Mouse (Mus musculus) kidney, postnatal 0 days (tissue): ENCODE data around the gene Sdk2. TPM values are rescaled to one million over a fixed set of nuclear protein-coding genes. Genes with fewer than 3 reads are reported as not detected.

Experiments used
- ATAC-seq: fragments of 200-750 bp; cut with Nextera tagmentation; replicated peaks from 2 replicates; pipeline ENCODE4 v1.8.0; 2017; ENCODE audit warnings: low read depth, moderate number of reproducible peaks, moderate TSS enrichment, moderate library complexity; ENCODE audit not compliant: low FRiP score
- DNase-seq: peaks from one replicate; pipeline ENCODE4 v3.0.0-alpha.2; 2016; ENCODE audit warnings: low spot score
- H3K27ac ChIP-seq: fragments of 300-500 bp; sonication (generic); 2 replicates; pipeline ENCODE4 v1.5.1; 2014; ENCODE audit warnings: mild to moderate bottlenecking
- H3K27me3 ChIP-seq: fragments of 300-500 bp; sonication (generic); 2 replicates; pipeline ENCODE4 v1.6.1; 2014; ENCODE audit warnings: low read length, mixed read lengths; ENCODE audit not compliant: insufficient read depth
- H3K36me3 ChIP-seq: fragments of 300-500 bp; sonication (generic); 2 replicates; pipeline ENCODE4 v1.6.1; 2014; ENCODE audit warnings: low read length, mixed read lengths; ENCODE audit not compliant: insufficient read depth
- H3K4me1 ChIP-seq: fragments of 300-500 bp; sonication (generic); replicated peaks from 2 replicates; pipeline ENCODE4 v1.6.1; 2014; ENCODE audit warnings: antibody characterized with exemption, low read length, mixed read lengths; ENCODE audit not compliant: insufficient read depth
- H3K4me2 ChIP-seq: fragments of 300-500 bp; sonication (generic); 2 replicates; pipeline ENCODE4 v1.6.1; 2014; ENCODE audit warnings: mild to moderate bottlenecking, low read length, moderate library complexity, mixed read lengths
- H3K4me3 ChIP-seq: fragments of 300-500 bp; sonication (generic); replicated peaks from 2 replicates; pipeline ENCODE4 v1.5.1; 2014; ENCODE audit warnings: low read depth, low read length
- H3K9ac ChIP-seq: fragments of 300-500 bp; sonication (generic); 2 replicates; pipeline ENCODE4 v1.6.1; 2014; ENCODE audit warnings: low read depth, low read length
- H3K9me3 ChIP-seq: fragments of 300-500 bp; sonication (generic); replicated peaks from 2 replicates; pipeline ENCODE4 v1.6.1; 2016; ENCODE audit warnings: low read length, inconsistent platforms, mixed read lengths
- CTCF ChIP-seq: IDR thresholded peaks from 2 replicates; pipeline ENCODE4 v1.5.1; 2016; ENCODE audit warnings: antibody characterized with exemption, low read depth, mild to moderate bottlenecking, moderate library complexity
- WGBS: fragments of 180-500 bp; shearing (Covaris S2); extraction: QIAGEN DNeasy Blood & Tissue Kit; methylation state at CpG from one replicate; pipeline ENCODE4 v1.1.7; 2014; 5-methylcytosine and 5-hydroxymethylcytosine counted together
- polyA plus RNA-seq: library from polyadenylated mRNA; unstranded; fragments of >200 nt; fragmentation: Nextera tagmentation; extraction: Ambion mirVana; gene quantifications from 2 replicates; pipeline ENCODE4 v1.2.1, GENCODE M21; 2015

Sdk2 gene
- polyA plus RNA-seq, 1 experiment from 2014 or later: 2.2 TPM

DNA sequence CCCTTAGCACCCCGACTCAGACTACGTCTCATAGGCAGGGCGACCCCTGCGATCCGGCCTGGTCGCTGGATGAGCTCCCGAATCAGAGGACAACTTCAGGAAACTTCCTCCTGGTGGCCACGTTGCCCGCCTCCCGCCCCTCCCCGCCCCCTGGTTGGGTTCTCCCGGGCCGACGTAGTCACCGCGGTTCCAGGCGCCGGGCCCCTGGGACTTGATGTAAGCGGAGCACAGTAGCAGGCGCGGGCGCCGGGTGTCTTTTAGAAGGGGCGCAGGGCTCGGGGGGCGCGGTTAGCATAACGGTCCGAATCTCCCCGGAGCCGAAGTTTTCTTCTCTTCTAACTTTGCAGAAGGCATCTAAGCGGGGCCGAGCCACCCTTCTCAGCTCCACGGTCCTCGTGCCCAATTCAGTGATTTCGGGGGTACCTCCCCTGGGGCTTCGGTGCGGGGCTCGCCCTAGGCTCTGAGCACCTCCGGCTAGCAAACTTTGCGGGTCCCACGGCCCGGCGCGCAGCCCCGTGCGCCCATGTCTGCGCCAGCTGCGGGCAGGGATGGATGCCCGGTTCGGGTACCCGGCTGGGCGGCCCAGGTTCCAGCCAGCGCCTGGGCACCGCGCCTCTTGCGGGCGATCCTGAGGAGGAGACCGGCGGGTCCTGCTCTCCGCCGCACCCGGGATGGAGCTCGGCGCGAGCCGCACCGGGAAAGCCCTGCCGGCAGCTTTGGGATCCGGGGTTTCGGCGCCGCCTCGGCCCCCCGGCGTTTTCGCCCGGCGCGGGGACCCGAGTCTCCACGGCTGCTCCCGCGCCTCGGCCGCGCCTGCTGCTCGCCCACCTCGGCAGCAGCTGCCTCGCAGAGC, 522 bp downstream of the Sdk2 start:
- H3K9ac ChIP-seq: peak overlapping the region; percentile 63
- DNase-seq (peak; percentile 49), ATAC-seq (no peak; the same call in 1 of the 2 replicates)
- peak overlapping the region; percentile 98 for H3K4me2 ChIP-seq
- peak overlapping the region; percentile 57 for H3K4me3 ChIP-seq
- TF ChIP-seq CTCF: no peak
- H3K36me3 ChIP-seq: no peaks in the 10 kb centered on the region
- no peaks in the 10 kb centered on the region for H3K9me3 ChIP-seq
- peaks cover 16% of the 10 kb centered on the region; the same call in 1 of the 2 replicates for H3K4me1 ChIP-seq
- H3K27ac ChIP-seq: peak overlapping the region; percentile 58
- H3K27me3 ChIP-seq: peaks cover 17% of the 10 kb centered on the region; the same call in 1 of the 2 replicates
- WGBS: under 1% methylated on average over 89 of the region's 90 CpGs

DNA sequence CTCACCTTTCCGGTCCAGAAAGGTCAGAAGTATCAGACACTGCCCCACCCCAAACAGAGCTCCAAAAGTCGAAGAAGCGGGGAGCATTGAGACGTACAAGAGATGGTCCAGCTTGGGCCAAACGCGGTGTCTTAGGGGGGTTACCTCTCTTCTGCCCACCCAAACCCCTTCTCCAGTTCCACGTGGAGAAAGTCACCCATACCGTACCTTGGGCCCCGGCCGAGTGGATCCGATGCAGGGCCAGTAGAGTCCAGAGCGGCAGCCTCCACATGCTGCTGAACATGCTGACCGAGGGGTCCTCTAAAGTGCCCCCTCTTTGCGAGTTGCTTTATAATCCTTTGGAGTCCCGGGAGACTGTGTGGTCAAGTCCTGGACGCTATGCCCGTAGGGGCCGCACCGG, 1.2 kb downstream of the Sdk2 start:
- H3K27me3 ChIP-seq: peaks cover 17% of the 10 kb centered on the region; the same call in 1 of the 2 replicates
- H3K36me3 ChIP-seq: no peaks in the 10 kb centered on the region
- DNase-seq (no peak), ATAC-seq (no peak)
- no peaks in the 10 kb centered on the region for H3K9me3 ChIP-seq
- 1% methylated on average over 19 of the region's 19 CpGs for WGBS
- no peak overlapping the region for H3K27ac ChIP-seq
- peaks cover 16% of the 10 kb centered on the region; the same call in 1 of the 2 replicates for H3K4me1 ChIP-seq
- peak overlapping the region; percentile 57 for H3K4me3 ChIP-seq
- peak overlapping the region; percentile 63 for H3K9ac ChIP-seq
- TF ChIP-seq CTCF: no peak
- peak overlapping the region; percentile 98 for H3K4me2 ChIP-seq

DNA sequence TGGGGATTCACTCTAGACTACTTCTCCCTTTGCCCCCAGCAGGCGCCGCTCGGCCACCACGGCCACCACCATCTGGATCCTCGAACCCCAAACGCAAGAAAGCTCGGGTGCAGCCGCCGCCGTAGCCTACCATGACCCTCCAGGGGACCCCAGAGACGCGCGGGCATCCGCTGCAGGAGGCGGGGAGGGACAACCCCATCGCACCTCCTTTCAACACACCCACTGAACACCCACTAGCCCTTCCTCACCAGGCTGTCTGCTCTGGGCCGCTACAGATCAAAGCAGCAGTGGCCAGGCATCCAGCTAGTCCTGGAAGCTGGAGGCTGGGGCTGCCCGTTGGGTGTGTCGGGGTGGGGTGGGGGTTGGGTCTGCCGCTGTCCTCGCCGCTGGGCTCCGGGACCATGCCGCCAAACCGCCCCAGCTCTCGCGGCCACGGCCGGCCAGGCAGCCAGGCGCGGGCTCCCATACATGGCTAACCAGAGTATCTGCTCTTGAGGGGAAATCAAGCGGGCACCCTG, 1.9 kb downstream of the Sdk2 start:
- DNase-seq: peak; percentile 34
- TF ChIP-seq CTCF: peak; percentile 38; the same call in 1 of the 2 replicates
- Histone ChIP-seq H3K27ac (no peak overlapping the region), H3K27me3 (peaks cover 17% of the 10 kb centered on the region; the same call in 1 of the 2 replicates), H3K4me3 (peak overlapping the region; percentile 57), H3K4me1 (peaks cover 16% of the 10 kb centered on the region; the same call in 1 of the 2 replicates), H3K9me3 (no peaks in the 10 kb centered on the region), H3K4me2 (peak overlapping the region; percentile 98), H3K36me3 (no peaks in the 10 kb centered on the region), H3K9ac (peak overlapping the region; percentile 63)
- under 1% methylated on average over 28 of the region's 32 CpGs for WGBS
- ATAC-seq: 0 out of 2 replicates have a peak, but pooled peaks have one; percentile 8

DNA sequence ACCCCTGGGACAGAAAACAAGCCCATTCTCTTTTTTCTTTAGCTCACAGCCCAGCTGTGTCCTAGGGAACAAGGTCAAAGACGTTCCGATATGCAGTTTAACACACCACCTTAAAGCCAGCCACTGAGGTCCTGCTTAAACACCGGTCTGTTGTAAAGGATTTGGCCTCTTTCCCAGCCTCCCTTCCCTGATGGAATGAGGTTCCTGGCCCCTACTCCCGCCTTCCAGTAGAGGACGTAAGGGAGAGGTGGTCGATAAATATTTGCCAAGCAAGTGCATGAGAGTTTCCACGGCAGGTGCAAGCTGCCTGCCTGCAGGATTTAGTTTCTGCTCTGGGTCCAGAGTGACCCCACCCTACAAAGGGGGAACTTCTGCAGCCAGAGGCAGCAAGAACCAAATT, 4.9 kb downstream of the Sdk2 start:
- Histone ChIP-seq H3K27me3 (peaks cover 13% of the 10 kb centered on the region; the same call in 1 of the 2 replicates), H3K4me2 (no peak overlapping the region), H3K36me3 (no peaks in the 10 kb centered on the region), H3K9ac (no peak overlapping the region), H3K4me1 (peaks cover 14% of the 10 kb centered on the region; the same call in 1 of the 2 replicates), H3K9me3 (no peaks in the 10 kb centered on the region), H3K4me3 (no peak overlapping the region), H3K27ac (no peak overlapping the region)
- ATAC-seq (no peak), DNase-seq (no peak)
- WGBS: 53% methylated on average over 7 of the region's 7 CpGs
- TF ChIP-seq CTCF: no peak

GRCm38 (mm10) chr11:114061265-114061664, 5.6 kb downstream of the Sdk2 start:
- DNase-seq (no peak), ATAC-seq (no peak)
- H3K27me3 ChIP-seq: peaks cover 13% of the 10 kb centered on the region; the same call in 1 of the 2 replicates
- TF ChIP-seq CTCF: no peak
- no peaks in the 10 kb centered on the region for H3K36me3 ChIP-seq
- peaks cover 12% of the 10 kb centered on the region; the same call in 1 of the 2 replicates for H3K4me1 ChIP-seq
- H3K27ac ChIP-seq: no peak overlapping the region
- H3K9ac ChIP-seq: no peak overlapping the region
- no peak overlapping the region for H3K4me2 ChIP-seq
- 45% methylated on average over 2 of the region's 2 CpGs for WGBS
- H3K9me3 ChIP-seq: no peaks in the 10 kb centered on the region
- no peak overlapping the region for H3K4me3 ChIP-seq

DNA sequence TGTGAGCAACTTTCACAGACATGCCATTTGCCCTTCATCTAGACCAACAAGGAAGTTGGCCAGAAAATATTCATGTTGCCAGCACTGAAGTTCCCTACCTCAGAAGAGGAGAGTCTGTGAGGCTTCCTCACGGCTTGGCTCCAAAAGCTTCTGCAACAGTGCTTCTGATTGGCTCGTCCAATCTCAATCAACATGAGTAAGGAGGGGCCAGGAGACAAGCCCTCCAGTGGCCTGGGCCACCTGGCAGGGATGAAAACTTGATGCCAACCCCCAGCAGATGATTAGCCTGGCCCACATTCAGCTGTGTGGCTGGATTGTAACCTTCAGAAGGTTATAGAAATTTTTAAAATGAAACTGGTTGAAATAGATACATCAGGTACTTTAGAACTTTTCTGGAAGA, 10.5 kb downstream of the Sdk2 start:
- no peak for TF ChIP-seq CTCF
- H3K4me3 ChIP-seq: no peak overlapping the region
- 41% methylated on average over 2 of the region's 2 CpGs for WGBS
- DNase-seq: no peak
- no peak overlapping the region for H3K27ac ChIP-seq
- no peaks in the 10 kb centered on the region for H3K4me1 ChIP-seq
- no peaks in the 10 kb centered on the region for H3K36me3 ChIP-seq
- H3K9ac ChIP-seq: no peak overlapping the region
- H3K27me3 ChIP-seq: no peaks in the 10 kb centered on the region
- ATAC-seq: no peak
- no peaks in the 10 kb centered on the region for H3K9me3 ChIP-seq
- H3K4me2 ChIP-seq: no peak overlapping the region
